Mouse (Mus musculus): ENCODE measurements around the gene 1700013G24Rik. TPM values are rescaled to one million over a fixed set of nuclear protein-coding genes. Genes with fewer than 3 reads are reported as not detected.

1700013G24Rik gene
- total and polyA plus RNA-seq, 2 experiments from 2014 or later: not detected

DNA sequence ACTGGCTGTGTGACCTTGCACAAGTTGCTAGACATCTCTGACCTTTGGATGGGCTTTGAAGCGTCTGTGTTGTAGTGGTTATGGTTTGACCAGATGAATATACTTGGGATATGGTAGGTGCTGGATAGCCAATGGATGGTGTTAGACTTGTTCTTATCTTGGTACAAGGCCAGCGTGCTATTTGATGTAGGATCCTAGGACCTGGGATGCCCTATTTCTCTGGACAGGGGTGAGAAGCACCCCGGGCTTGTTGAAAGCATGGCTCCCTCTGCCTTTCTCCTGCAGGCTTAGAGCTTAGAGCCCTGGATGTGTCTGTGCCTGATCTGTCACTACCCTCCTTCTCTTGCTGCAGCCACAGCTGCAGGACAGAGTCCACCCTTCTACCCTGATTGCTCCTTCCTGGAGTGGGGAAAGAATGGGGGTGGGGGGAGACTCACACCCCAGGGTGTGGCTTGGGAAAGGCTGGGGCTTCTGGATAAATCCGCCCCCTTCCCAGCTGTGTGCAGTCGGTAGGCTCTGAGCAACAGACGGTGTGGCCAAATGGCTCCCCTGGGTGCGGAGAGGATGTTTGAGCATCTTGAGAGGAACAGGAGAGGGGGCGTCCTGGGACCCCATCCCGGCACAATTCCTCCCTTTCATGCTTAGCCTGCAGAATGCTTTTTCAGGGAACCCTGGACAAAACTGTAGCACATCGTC lies 23.1 kb downstream of the 1700013G24Rik start:
- ATAC-seq: no peak
- no peak overlapping the region for H3K4me3 ChIP-seq (ENCODE audit: low read length)
- H3K27me3 ChIP-seq (ENCODE audit: insufficient read depth, low read length): no peaks in the 10 kb centered on the region
- peaks cover 12% of the 10 kb centered on the region; the same call in 1 of the 2 replicates for H3K4me1 ChIP-seq (ENCODE audit: insufficient read depth, low read length)
- H3K9ac ChIP-seq (replicated peaks; ENCODE audit: low read length): no peak overlapping the region
- WGBS: 34% methylated on average over 10 of the region's 10 CpGs
- H3K27ac ChIP-seq: no peak overlapping the region
- H3K9me3 ChIP-seq (ENCODE audit: low read length): no peaks in the 10 kb centered on the region
- H3K4me2 ChIP-seq (ENCODE audit: low read depth, low read length): peak overlapping the region; percentile 25
- no peak for DNase-seq (ENCODE audit: low spot score)
- H3K36me3 ChIP-seq (ENCODE audit: insufficient read depth, low read length): no peaks in the 10 kb centered on the region
- no peak for TF ChIP-seq CTCF (IDR thresholded peaks at IDR 0.05; ENCODE audit: low read depth)

- no peak for DNase-seq (ENCODE audit: low spot score)
- peaks cover 12% of the 10 kb centered on the region; the same call in 1 of the 2 replicates for H3K4me1 ChIP-seq (ENCODE audit: insufficient read depth, low read length)
Observed at GRCm38 (mm10) chr4:137476761-137477237, 23.7 kb downstream of the 1700013G24Rik start.

DNA sequence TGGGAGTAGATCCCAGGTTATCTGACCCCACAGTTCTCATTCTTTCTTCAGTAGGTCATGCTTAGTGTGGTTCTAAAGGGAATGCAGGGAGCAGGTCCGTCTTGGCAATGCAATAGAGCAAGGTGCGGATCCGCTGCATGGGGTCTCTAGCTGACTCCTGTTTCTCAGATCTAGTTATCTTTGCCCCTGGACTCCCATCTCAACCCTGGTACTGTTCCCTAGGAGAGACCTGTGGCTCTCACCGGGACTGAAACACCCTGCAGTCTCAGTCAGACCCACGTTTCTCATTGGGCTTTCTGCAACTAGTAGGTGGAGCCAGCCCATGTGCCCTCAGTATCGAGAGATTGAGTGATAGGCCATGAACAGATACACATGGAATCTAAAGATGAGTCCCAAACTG lies 24.5 kb downstream of the 1700013G24Rik start:
- H3K4me2 ChIP-seq (ENCODE audit: low read depth, low read length): no peak overlapping the region
- H3K36me3 ChIP-seq (ENCODE audit: insufficient read depth, low read length): no peaks in the 10 kb centered on the region
- WGBS: 68% methylated on average over 6 of the region's 6 CpGs
- no peak overlapping the region for H3K9ac ChIP-seq (replicated peaks; ENCODE audit: low read length)
- H3K27me3 ChIP-seq (ENCODE audit: insufficient read depth, low read length): no peaks in the 10 kb centered on the region
- peaks cover 12% of the 10 kb centered on the region; the same call in 1 of the 2 replicates for H3K4me1 ChIP-seq (ENCODE audit: insufficient read depth, low read length)
- H3K9me3 ChIP-seq (ENCODE audit: low read length): no peaks in the 10 kb centered on the region
- DNase-seq (ENCODE audit: low spot score) (no peak), ATAC-seq (no peak)
- H3K4me3 ChIP-seq (ENCODE audit: low read length): no peak overlapping the region
- no peak for TF ChIP-seq CTCF (IDR thresholded peaks at IDR 0.05; ENCODE audit: low read depth)
- no peak overlapping the region for H3K27ac ChIP-seq

More at GRCm38 (mm10) chr4:137476761-137477237, 23.7 kb downstream of the 1700013G24Rik start:
- 22% methylated on average over 17 of the region's 17 CpGs for WGBS
- H3K4me3 ChIP-seq (ENCODE audit: low read length): no peak overlapping the region
- no peaks in the 10 kb centered on the region for H3K9me3 ChIP-seq (ENCODE audit: low read length)
- ATAC-seq: no peak
- TF ChIP-seq CTCF (IDR thresholded peaks at IDR 0.05; ENCODE audit: low read depth): no peak
- no peaks in the 10 kb centered on the region for H3K36me3 ChIP-seq (ENCODE audit: insufficient read depth, low read length)
- no peak overlapping the region for H3K27ac ChIP-seq
- peak overlapping the region; percentile 25; the same call in 1 of the 2 replicates for H3K4me2 ChIP-seq (ENCODE audit: low read depth, low read length)
- no peak overlapping the region for H3K9ac ChIP-seq (replicated peaks; ENCODE audit: low read length)
- no peaks in the 10 kb centered on the region for H3K27me3 ChIP-seq (ENCODE audit: insufficient read depth, low read length)

DNA sequence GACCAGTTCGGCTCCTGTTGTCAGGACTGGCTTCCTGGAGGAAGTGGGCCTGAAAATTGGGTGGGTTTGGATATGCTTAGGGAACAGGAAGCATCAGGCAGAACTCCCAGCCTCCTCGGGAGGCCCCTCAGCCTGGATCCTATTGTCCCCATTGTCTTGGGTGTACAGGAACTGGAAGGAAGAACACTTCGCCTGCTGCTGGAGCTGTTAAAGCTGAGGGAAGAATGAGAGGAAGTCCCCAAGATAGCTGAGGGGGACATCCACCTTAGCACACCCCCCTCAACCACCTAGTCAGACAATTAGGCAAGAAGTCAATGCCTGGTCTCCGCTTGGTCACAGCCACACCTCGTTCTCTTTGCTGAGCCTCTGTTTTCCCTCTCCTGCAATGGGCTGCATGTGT lies 25.2 kb downstream of the 1700013G24Rik start:
- H3K4me1 ChIP-seq (ENCODE audit: insufficient read depth, low read length): peaks cover 12% of the 10 kb centered on the region; the same call in 1 of the 2 replicates
- no peaks in the 10 kb centered on the region for H3K36me3 ChIP-seq (ENCODE audit: insufficient read depth, low read length)
- H3K4me3 ChIP-seq (ENCODE audit: low read length): no peak overlapping the region
- no peak for TF ChIP-seq CTCF (IDR thresholded peaks at IDR 0.05; ENCODE audit: low read depth)
- H3K9ac ChIP-seq (replicated peaks; ENCODE audit: low read length): no peak overlapping the region
- no peak for DNase-seq (ENCODE audit: low spot score)
- H3K9me3 ChIP-seq (ENCODE audit: low read length): no peaks in the 10 kb centered on the region
- 72% methylated on average over 5 of the region's 5 CpGs for WGBS
- no peak overlapping the region for H3K4me2 ChIP-seq (ENCODE audit: low read depth, low read length)
- H3K27ac ChIP-seq: no peak overlapping the region
- ATAC-seq: no peak
- H3K27me3 ChIP-seq (ENCODE audit: insufficient read depth, low read length): no peaks in the 10 kb centered on the region

- H3K9me3 ChIP-seq (ENCODE audit: low read length): no peaks in the 10 kb centered on the region
- no peak overlapping the region for H3K4me3 ChIP-seq (ENCODE audit: low read length)
- H3K9ac ChIP-seq (replicated peaks; ENCODE audit: low read length): no peak overlapping the region
- no peak for ATAC-seq
- H3K36me3 ChIP-seq (ENCODE audit: insufficient read depth, low read length): no peaks in the 10 kb centered on the region
- DNase-seq (ENCODE audit: low spot score): no peak
- no peak overlapping the region for H3K4me2 ChIP-seq (ENCODE audit: low read depth, low read length)
- H3K27me3 ChIP-seq (ENCODE audit: insufficient read depth, low read length): no peaks in the 10 kb centered on the region
- 12% methylated on average over 6 of the region's 6 CpGs for WGBS
- TF ChIP-seq CTCF (IDR thresholded peaks at IDR 0.05; ENCODE audit: low read depth): no peak
- H3K4me1 ChIP-seq (ENCODE audit: insufficient read depth, low read length): peaks cover 12% of the 10 kb centered on the region; the same call in 1 of the 2 replicates
- H3K27ac ChIP-seq: no peak overlapping the region
Observed at GRCm38 (mm10) chr4:137479757-137480156, 26.7 kb downstream of the 1700013G24Rik start.

GRCm38 (mm10) chr4:137480191-137480992 lies 27.3 kb downstream of the 1700013G24Rik start:
- 45% methylated on average over 19 of the region's 19 CpGs for WGBS
- H3K4me3 ChIP-seq (ENCODE audit: low read length): no peak overlapping the region
- H3K36me3 ChIP-seq (ENCODE audit: insufficient read depth, low read length): no peaks in the 10 kb centered on the region
- TF ChIP-seq CTCF (IDR thresholded peaks at IDR 0.05; ENCODE audit: low read depth): no peak
- ATAC-seq (no peak), DNase-seq (ENCODE audit: low spot score) (no peak)
- no peaks in the 10 kb centered on the region for H3K9me3 ChIP-seq (ENCODE audit: low read length)
- H3K27ac ChIP-seq: no peak overlapping the region
- H3K9ac ChIP-seq (replicated peaks; ENCODE audit: low read length): no peak overlapping the region
- H3K4me1 ChIP-seq (ENCODE audit: insufficient read depth, low read length): peaks cover 13% of the 10 kb centered on the region; the same call in 1 of the 2 replicates
- no peaks in the 10 kb centered on the region for H3K27me3 ChIP-seq (ENCODE audit: insufficient read depth, low read length)
- no peak overlapping the region for H3K4me2 ChIP-seq (ENCODE audit: low read depth, low read length)

All from hindbrain, postnatal 0 days (tissue).